Mouse (Mus musculus) thymus, adult 2 months (tissue): ENCODE results near the gene Gm49361.

Source experiments
- CTCF ChIP-seq: fragments of 200-500 bp; IDR thresholded peaks from 2 replicates; pipeline ENCODE4 v1.5.1; 2012; ENCODE audit warnings: mild to moderate bottlenecking, control low read depth, low read length, moderate library complexity, borderline replicate concordance; ENCODE audit not compliant: control insufficient read depth, poor library complexity, insufficient read depth; ENCODE audit errors: extremely low read depth
- POLR2A ChIP-seq: fragments of 200-500 bp; IDR thresholded peaks from 2 replicates; pipeline ENCODE4 v1.6.1; 2012; ENCODE audit warnings: mild to moderate bottlenecking, low read length, control low read depth, moderate library complexity; ENCODE audit not compliant: control insufficient read depth, poor library complexity, insufficient read depth; ENCODE audit errors: extremely low read depth

DNA sequence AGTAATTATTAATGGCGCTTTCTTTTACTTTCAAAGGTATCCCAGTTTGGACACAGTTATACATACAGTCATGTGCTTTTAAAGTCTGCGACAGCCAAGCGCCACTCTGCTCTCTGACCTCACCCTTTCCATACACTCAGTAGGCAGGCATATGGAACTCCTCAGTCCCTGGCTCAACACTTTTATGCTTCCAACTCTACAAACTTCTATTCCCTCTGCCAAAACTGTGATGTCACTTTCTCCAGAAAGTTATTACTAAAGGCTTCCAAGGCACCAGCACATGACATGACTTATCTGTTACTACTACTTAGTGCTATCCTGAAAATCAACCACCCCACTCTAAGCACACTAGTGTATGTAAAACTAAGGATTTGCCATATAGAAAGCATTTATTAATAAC lies 106.8 kb downstream of the Gm49361 start:
- TF ChIP-seq CTCF = no peak
- TF ChIP-seq POLR2A = no peak
